Mouse (Mus musculus) limb, embryonic 13.5 days (tissue): ENCODE measurements around the gene Chrna9. TPM values are rescaled to one million over a fixed set of nuclear protein-coding genes. Genes with fewer than 3 reads are reported as not detected.

Source experiments
- ATAC-seq: fragments of 200-750 bp; cut with Nextera tagmentation; 2 replicates; pipeline ENCODE4 v1.8.0; 2017; ENCODE audit warnings: low read depth, moderate number of reproducible peaks, moderate TSS enrichment; ENCODE audit not compliant: low FRiP score
- H3K27ac ChIP-seq: fragments of 300-500 bp; sonication (generic); 2 replicates; pipeline ENCODE4 v1.5.1; 2015; ENCODE audit warnings: inconsistent platforms, mild to moderate bottlenecking, moderate library complexity
- H3K27me3 ChIP-seq: fragments of 300-500 bp; sonication (generic); 2 replicates; pipeline ENCODE4 v1.6.1; 2015; ENCODE audit warnings: mild to moderate bottlenecking, inconsistent platforms
- H3K36me3 ChIP-seq: fragments of 300-500 bp; sonication (generic); 2 replicates; pipeline ENCODE4 v1.6.1; 2015; ENCODE audit warnings: inconsistent platforms, mild to moderate bottlenecking, moderate library complexity
- H3K4me1 ChIP-seq: fragments of 300-500 bp; sonication (generic); 2 replicates; pipeline ENCODE4 v1.6.1; 2015; ENCODE audit warnings: inconsistent platforms
- H3K4me2 ChIP-seq: fragments of 300-500 bp; sonication (generic); replicated peaks from 2 replicates; pipeline ENCODE4 v1.6.1; 2015; ENCODE audit warnings: inconsistent platforms, mild to moderate bottlenecking, moderate library complexity
- H3K4me3 ChIP-seq: fragments of 300-500 bp; sonication (generic); 2 replicates; pipeline ENCODE4 v1.5.1; 2015; ENCODE audit warnings: moderate library complexity, mild to moderate bottlenecking, inconsistent platforms
- H3K9ac ChIP-seq: fragments of 300-500 bp; sonication (generic); 2 replicates; pipeline ENCODE4 v1.6.1; 2015; ENCODE audit warnings: mild to moderate bottlenecking, inconsistent platforms
- H3K9me3 ChIP-seq: fragments of 300-500 bp; sonication (generic); 2 replicates; pipeline ENCODE4 v1.6.1; 2016; ENCODE audit warnings: inconsistent platforms
- WGBS: fragments of 180-500 bp; shearing (Covaris S2); methylation state at CpG from one replicate; pipeline ENCODE4 v1.1.7; 2015; 5-methylcytosine and 5-hydroxymethylcytosine counted together
- polyA plus RNA-seq: library from polyadenylated mRNA; unstranded; fragments of >200 nt; fragmentation: Nextera tagmentation; extraction: Ambion mirVana; gene quantifications from 2 replicates; pipeline ENCODE4 v1.2.1, GENCODE M21; 2015

The Chrna9 gene
- polyA plus RNA-seq, 1 experiment from 2014 or later: 0.70 TPM

DNA sequence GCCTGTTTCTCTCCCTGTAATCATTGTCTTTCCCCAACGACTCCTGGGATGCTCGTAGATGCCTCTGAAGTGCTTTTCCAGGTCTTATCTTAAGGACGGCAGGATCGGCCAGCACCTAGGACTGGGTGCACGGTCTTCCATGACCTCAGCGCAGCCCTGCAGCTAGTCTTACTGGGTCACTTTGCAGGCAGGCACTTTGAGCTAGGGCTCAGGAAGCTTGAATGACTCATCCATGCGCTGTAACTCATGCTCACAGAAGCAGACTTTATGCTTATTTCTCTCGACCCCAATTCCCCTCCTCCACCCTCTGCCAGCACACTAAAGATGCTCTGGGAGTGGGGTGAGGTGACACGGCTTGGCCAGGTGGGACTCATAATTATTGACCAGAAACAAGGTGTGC is 31.9 kb upstream of the Chrna9 start:
- Histone ChIP-seq H3K9me3 (peaks cover 30% of the 10 kb centered on the region), H3K27me3 (no peaks in the 10 kb centered on the region), H3K4me3 (no peak overlapping the region), H3K9ac (no peak overlapping the region), H3K27ac (no peak overlapping the region), H3K36me3 (no peaks in the 10 kb centered on the region), H3K4me1 (peaks cover 6% of the 10 kb centered on the region; the same call in 1 of the 2 replicates), H3K4me2 (no peak overlapping the region)
- WGBS: 89% methylated on average over 9 of the region's 9 CpGs
- no peak for ATAC-seq

DNA sequence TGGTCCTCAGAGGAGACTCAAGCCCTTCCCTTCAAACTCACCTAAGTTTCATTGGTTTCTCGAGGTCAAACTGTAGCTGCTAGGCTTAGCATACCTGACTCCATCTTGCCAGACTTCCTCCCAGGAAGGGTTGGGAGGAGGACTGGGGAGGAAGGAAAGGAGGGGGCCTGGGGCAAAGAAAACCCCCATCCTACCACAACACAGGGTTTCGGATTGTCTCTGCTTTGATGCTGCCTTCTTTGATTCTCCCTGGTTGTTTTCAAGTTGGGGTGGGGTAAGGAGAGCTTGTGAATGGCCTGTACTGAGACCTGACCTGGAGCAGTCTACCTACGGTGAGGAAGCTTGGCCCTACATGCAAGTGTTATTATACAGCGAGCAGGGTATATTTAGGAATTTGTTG is 30.2 kb upstream of the Chrna9 start:
- Histone ChIP-seq H3K4me3 (no peak overlapping the region), H3K9me3 (peaks cover 30% of the 10 kb centered on the region), H3K9ac (no peak overlapping the region), H3K27ac (no peak overlapping the region), H3K4me1 (peaks cover 6% of the 10 kb centered on the region; the same call in 1 of the 2 replicates), H3K27me3 (no peaks in the 10 kb centered on the region), H3K36me3 (no peaks in the 10 kb centered on the region), H3K4me2 (no peak overlapping the region)
- no peak for ATAC-seq
- WGBS: 88% methylated on average over 4 of the region's 4 CpGs

DNA sequence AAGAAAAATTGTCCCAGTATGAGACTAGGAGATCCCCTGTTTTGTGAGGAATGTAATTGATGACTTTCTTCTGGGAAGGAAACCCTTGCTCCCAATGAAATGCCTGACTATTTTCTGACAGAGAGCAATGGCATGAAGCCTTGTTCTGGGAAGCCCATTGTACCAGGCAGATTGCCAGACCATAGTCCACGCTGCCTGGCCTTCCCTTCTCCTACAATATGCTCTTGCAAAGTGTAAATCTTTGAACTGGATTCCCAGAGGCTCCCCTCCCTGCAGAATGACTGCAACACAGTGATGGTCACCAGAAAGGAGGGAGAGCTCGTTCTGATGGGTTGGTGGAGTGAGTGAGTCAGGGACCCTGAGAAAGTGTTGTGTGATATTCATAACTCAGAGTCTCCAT is 26.0 kb upstream of the Chrna9 start:
- 67% methylated on average over 2 of the region's 2 CpGs for WGBS
- Histone ChIP-seq H3K27me3 (no peaks in the 10 kb centered on the region), H3K4me1 (no peaks in the 10 kb centered on the region), H3K27ac (no peak overlapping the region), H3K9ac (no peak overlapping the region), H3K4me2 (no peak overlapping the region), H3K9me3 (peaks cover 19% of the 10 kb centered on the region), H3K36me3 (no peaks in the 10 kb centered on the region), H3K4me3 (no peak overlapping the region)
- no peak for ATAC-seq

DNA sequence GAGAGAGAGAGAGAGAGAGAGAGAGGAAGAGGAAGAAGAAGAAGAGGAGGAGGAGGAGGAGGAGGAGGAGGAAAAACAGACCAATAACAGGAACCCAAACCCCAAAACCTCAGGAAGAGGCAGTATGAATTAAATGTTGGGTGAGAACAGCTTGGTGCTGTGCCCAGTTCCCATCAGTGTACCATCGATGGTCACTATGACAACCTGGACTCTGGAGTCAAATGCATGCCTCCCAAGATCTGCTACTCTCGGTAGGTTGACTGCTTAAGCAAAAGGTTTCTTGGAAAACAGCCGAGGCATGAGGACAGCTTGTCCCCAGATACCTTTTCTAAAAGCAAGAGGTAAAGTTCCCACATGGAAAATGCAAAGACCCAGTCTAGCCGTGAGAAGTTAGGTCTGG is 25.4 kb upstream of the Chrna9 start:
- H3K36me3 ChIP-seq: no peaks in the 10 kb centered on the region
- peaks cover 16% of the 10 kb centered on the region for H3K9me3 ChIP-seq
- no peak overlapping the region for H3K4me2 ChIP-seq
- H3K27ac ChIP-seq: no peak overlapping the region
- no peak for ATAC-seq
- H3K4me3 ChIP-seq: no peak overlapping the region
- no peaks in the 10 kb centered on the region for H3K4me1 ChIP-seq
- H3K27me3 ChIP-seq: no peaks in the 10 kb centered on the region
- no peak overlapping the region for H3K9ac ChIP-seq
- 83% methylated on average over 4 of the region's 4 CpGs for WGBS

DNA sequence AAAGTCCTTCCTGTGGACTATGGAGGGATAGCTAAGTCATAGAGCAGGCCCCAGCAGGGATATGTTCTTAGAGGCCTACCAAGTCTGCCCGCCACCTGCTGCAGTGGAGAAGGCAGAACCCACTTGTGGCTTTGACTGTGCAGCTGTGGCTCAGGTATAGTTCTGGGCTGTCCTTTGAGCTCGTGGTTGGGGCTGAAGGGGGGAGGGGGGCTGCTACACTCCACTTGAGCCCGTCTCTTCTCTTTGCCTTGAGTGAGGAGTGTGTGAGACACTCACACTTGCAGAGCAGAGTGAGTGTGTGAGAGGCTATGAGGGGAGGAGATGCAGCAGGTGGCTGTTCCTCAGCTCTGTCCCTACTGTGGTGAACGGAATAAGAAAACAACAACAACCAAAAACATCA is 24.3 kb upstream of the Chrna9 start:
- H3K27ac ChIP-seq: no peak overlapping the region
- no peaks in the 10 kb centered on the region for H3K36me3 ChIP-seq
- no peak overlapping the region for H3K9ac ChIP-seq
- WGBS: 77% methylated on average over 4 of the region's 4 CpGs
- no peaks in the 10 kb centered on the region for H3K27me3 ChIP-seq
- H3K4me1 ChIP-seq: no peaks in the 10 kb centered on the region
- peaks cover 7% of the 10 kb centered on the region; the same call in 1 of the 2 replicates for H3K9me3 ChIP-seq
- no peak overlapping the region for H3K4me2 ChIP-seq
- H3K4me3 ChIP-seq: no peak overlapping the region
- ATAC-seq: no peak

DNA sequence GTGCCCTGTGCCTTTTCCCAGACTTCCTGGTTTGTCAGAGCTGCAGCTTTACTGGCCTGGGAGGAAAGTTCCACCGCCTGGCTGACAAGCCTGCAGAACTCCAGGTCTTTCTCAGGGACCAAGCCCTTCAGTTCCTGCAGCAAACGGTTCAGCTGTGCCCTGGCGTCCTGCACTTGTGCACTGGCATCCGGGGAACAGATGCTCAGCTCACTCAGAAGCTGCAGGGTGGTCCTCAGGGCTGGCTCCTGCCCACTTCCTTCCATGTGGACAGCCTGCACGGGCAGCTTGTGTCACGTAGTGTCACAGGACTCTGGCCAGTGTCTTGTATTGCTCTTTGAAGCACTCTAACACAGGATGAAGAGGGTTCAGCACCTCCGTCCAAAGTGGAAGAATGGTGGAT is 23.0 kb upstream of the Chrna9 start:
- ATAC-seq: no peak
- no peaks in the 10 kb centered on the region for H3K4me1 ChIP-seq
- H3K27ac ChIP-seq: no peak overlapping the region
- H3K4me2 ChIP-seq: no peak overlapping the region
- H3K4me3 ChIP-seq: no peak overlapping the region
- no peak overlapping the region for H3K9ac ChIP-seq
- no peaks in the 10 kb centered on the region for H3K27me3 ChIP-seq
- WGBS: 75% methylated on average over 7 of the region's 7 CpGs
- no peaks in the 10 kb centered on the region for H3K36me3 ChIP-seq
- H3K9me3 ChIP-seq: peaks cover under 1% of the 10 kb centered on the region; the same call in 1 of the 2 replicates

DNA sequence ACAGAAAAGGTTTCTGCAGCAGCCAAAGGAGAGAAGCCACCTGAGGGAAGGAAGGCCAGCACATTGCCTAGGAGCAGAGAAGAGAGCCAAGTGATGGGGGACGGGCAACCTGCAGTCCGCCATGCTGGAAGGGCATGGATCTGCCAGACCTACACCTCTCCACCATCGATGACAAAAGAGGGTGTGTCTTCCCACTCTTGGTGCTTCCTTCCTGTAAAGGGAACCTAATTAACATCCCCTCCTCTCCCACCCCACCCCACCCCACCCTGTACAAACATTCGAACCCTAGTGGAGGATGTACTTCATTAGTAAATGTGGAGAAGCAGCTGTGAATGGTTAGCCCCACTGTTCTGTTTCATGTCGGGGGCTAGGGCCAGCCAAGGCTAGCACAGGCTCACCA is 22.5 kb upstream of the Chrna9 start:
- H3K9me3 ChIP-seq: no peaks in the 10 kb centered on the region
- H3K36me3 ChIP-seq: no peaks in the 10 kb centered on the region
- no peak overlapping the region for H3K4me3 ChIP-seq
- H3K9ac ChIP-seq: no peak overlapping the region
- ATAC-seq: no peak
- 72% methylated on average over 5 of the region's 5 CpGs for WGBS
- no peaks in the 10 kb centered on the region for H3K4me1 ChIP-seq
- H3K4me2 ChIP-seq: no peak overlapping the region
- H3K27me3 ChIP-seq: no peaks in the 10 kb centered on the region
- no peak overlapping the region for H3K27ac ChIP-seq

DNA sequence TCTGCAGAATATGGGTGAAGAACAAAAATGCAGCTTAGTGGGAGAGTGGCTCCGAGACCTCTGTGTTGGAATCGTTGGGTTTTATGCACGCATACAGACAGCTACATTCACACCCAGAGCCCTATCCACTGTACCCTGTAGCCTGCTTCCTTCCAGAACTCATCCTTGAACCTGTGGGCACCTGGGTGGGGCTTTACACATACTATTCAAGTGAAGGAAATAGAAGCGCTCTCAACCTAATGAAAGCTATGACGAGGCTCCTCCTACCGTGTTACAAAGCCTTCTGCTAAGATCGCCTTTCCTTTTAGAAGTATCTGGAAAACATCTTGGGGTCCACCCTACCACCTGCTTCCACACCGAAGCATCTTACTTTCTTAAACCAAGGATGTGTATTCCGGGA is 21.6 kb upstream of the Chrna9 start:
- Histone ChIP-seq H3K4me2 (no peak overlapping the region), H3K27me3 (no peaks in the 10 kb centered on the region), H3K36me3 (no peaks in the 10 kb centered on the region), H3K27ac (no peak overlapping the region), H3K4me3 (no peak overlapping the region), H3K4me1 (no peaks in the 10 kb centered on the region), H3K9me3 (no peaks in the 10 kb centered on the region), H3K9ac (no peak overlapping the region)
- WGBS: 92% methylated on average over 9 of the region's 9 CpGs
- ATAC-seq: no peak

DNA sequence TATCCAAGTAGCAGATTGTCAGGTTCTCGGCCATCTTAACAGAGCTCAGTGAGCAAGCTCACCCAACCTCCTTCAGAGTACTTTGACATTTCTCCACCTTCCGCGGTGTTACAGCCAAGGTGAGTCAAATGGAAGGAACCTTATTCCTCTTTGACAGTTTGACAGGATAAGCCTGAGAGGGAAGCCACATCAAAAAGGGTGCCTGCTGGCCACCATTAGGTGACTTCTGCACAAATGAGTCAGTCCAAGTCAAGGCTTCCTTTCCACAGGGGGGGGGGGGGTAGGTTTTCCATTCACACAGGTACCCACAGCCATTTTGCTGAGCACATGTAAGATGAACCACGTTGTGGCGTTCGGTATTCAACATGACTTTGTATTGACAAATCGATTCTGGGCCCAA is 20.4 kb upstream of the Chrna9 start:
- no peaks in the 10 kb centered on the region for H3K9me3 ChIP-seq
- no peak for ATAC-seq
- no peak overlapping the region for H3K4me2 ChIP-seq
- H3K27ac ChIP-seq: no peak overlapping the region
- H3K4me3 ChIP-seq: no peak overlapping the region
- WGBS: 91% methylated on average over 7 of the region's 7 CpGs
- H3K36me3 ChIP-seq: no peaks in the 10 kb centered on the region
- no peak overlapping the region for H3K9ac ChIP-seq
- H3K4me1 ChIP-seq: peaks cover 12% of the 10 kb centered on the region
- no peaks in the 10 kb centered on the region for H3K27me3 ChIP-seq

DNA sequence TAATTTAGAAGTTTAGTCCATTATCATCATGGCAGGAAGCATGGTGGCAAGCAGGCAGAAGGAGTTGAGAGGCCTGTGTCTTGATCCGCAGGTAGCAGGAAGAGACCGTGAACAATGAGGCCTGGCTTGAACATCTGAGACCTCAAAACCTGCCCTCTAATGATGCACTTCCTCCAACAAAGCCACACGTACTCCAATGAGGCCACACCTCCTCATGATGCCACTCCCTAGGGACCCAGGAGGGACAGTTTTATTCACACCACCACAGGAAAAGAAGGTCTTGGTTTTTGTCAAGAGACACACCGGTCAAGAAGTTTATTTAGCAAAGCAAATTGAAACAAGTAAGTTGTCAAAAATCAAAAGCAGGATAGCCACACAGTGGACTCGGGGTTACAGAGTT is 17.8 kb upstream of the Chrna9 start:
- Histone ChIP-seq H3K36me3 (no peaks in the 10 kb centered on the region), H3K4me1 (peaks cover 13% of the 10 kb centered on the region), H3K9ac (no peak overlapping the region), H3K9me3 (no peaks in the 10 kb centered on the region), H3K27ac (no peak overlapping the region), H3K27me3 (no peaks in the 10 kb centered on the region), H3K4me2 (no peak overlapping the region), H3K4me3 (no peak overlapping the region)
- ATAC-seq: no peak
- 90% methylated on average over 5 of the region's 5 CpGs for WGBS

DNA sequence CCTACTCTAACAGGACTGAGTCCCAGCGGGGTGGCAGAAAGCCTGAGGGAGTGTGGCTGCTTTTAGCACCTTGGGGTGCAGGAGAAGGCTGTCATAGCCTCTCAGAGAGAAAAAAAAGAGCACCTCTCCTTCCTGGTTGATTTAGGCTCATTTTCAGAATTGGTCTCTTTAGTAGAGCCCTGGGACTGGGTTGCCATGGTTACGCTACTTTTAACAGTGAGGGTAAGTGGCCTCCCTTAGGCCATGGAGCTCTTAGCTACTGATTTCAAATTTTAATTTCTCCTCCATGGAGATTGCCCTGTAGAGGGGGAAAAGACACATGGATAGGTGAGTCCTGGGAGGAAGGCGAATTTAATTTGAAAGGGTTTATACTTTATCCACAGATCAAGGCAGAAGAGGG is 16.1 kb upstream of the Chrna9 start:
- no peaks in the 10 kb centered on the region for H3K9me3 ChIP-seq
- WGBS: 66% methylated on average over 3 of the region's 3 CpGs
- no peaks in the 10 kb centered on the region for H3K27me3 ChIP-seq
- H3K27ac ChIP-seq: no peak overlapping the region
- H3K4me3 ChIP-seq: no peak overlapping the region
- no peaks in the 10 kb centered on the region for H3K36me3 ChIP-seq
- H3K4me1 ChIP-seq: peaks cover 13% of the 10 kb centered on the region
- ATAC-seq: peak; percentile 48; the same call in 1 of the 2 replicates
- H3K9ac ChIP-seq: no peak overlapping the region
- H3K4me2 ChIP-seq: no peak overlapping the region

DNA sequence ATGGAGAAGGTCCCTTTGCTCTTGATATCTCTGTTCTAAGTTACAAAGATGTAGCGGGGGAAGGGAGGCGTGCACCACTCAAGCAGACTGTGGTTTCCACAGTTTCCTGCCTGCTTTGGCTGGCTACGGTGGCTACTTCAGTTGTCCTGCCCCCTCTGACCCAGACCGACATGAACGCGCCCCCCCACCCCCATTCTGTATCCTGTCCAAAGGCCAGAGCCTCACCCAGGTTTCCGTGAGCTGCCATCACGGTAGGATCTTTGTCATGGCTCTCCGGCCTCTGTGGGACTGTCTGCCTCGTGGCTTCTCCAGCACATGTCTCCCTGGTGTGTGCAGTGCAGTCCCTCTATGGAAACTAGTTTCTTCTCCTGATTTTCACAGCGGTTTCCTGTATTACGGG is 15.4 kb upstream of the Chrna9 start:
- Histone ChIP-seq H3K27ac (no peak overlapping the region), H3K4me2 (no peak overlapping the region), H3K9me3 (no peaks in the 10 kb centered on the region), H3K27me3 (no peaks in the 10 kb centered on the region), H3K4me3 (no peak overlapping the region), H3K4me1 (peaks cover 13% of the 10 kb centered on the region), H3K9ac (no peak overlapping the region), H3K36me3 (no peaks in the 10 kb centered on the region)
- no peak for ATAC-seq
- WGBS: 84% methylated on average over 12 of the region's 12 CpGs

DNA sequence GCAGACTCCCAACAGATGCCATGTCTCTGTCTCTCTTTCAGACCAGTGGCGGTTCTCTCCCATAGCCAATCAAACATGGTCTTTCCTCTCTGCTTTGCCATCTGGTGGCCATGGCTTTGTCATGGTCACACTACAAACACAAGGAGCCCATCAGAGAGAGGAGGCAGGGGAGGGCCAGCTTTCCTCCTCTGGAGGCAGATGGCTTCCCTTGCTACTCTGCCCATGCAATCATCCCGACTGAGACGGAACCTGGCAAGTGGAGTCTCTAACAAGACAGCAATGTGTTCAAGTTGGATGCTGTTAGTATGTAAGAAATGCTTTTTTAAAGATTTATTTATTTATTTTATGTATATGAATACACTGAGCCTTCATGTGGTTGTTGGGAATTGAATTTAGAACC is 14.8 kb upstream of the Chrna9 start:
- 96% methylated on average over 3 of the region's 3 CpGs for WGBS
- peaks cover 13% of the 10 kb centered on the region for H3K4me1 ChIP-seq
- H3K4me2 ChIP-seq: no peak overlapping the region
- no peak overlapping the region for H3K27ac ChIP-seq
- no peaks in the 10 kb centered on the region for H3K9me3 ChIP-seq
- no peak overlapping the region for H3K4me3 ChIP-seq
- H3K9ac ChIP-seq: no peak overlapping the region
- ATAC-seq: no peak
- no peaks in the 10 kb centered on the region for H3K27me3 ChIP-seq
- H3K36me3 ChIP-seq: no peaks in the 10 kb centered on the region
